21 mouse cellular contexts compared by ENCODE assay signal in the genomic region with DNA sequence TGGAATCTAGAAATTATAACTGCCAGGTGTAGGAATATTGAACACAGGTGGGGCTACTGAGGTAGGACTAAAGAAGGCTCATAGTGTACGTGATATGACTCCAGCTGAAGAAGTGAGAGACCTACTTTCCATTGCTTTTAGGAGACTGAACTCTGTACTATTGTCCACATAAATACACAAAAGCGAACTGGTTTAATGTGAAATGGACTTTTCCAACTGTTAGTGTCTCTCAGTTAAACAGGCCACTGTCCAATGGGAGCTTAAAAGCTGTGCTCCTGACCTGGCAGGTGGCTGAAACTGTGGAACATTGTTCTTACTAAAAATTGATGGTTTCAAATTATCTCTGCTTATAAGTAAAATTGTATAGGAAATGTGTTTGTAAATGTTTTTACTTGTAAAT.
A peak's percentile ranks its signal among the peaks of the same experiment; 100 is the strongest.
DNase-seq lines count a peak whose midpoint lies in the region; ATAC-seq and TF ChIP-seq lines count a peak whose summit lies in the region.
"Had no signal": no experiment of that assay in that cellular context is flagged by ENCODE, and none has a peak within 500 bp of the region (broad histone marks: within the 10 kb centered on the region; RNA-seq: fewer than 3 reads in every experiment).

No protein-coding gene starts in this region.

- H3K9ac ChIP-seq in liver, adult 2 months (ENCODE audit: low read depth, low read length) = no peak overlapping the region
- no peak overlapping the region for H3K9ac ChIP-seq in liver, embryonic 11.5 days (ENCODE audit: low read depth, low read length)

- no peaks in the 10 kb centered on the region for H3K27me3 ChIP-seq in kidney, adult 2 months (replicated peaks; ENCODE audit: control insufficient read depth, insufficient read depth, low read length)
- H3K27me3 ChIP-seq in liver, adult 2 months (ENCODE audit: control insufficient read depth, insufficient read depth, low read length) = no peaks in the 10 kb centered on the region
- no peaks in the 10 kb centered on the region for H3K27me3 ChIP-seq in liver, embryonic 11.5 days (replicated peaks; ENCODE audit: control insufficient read depth, insufficient read depth, low read length)
- H3K27me3 ChIP-seq: CH12.LX, Patski had no signal

- H3K36me3 ChIP-seq in kidney, adult 2 months (ENCODE audit: control insufficient read depth, insufficient read depth, low read length) = no peaks in the 10 kb centered on the region
- no peaks in the 10 kb centered on the region for H3K36me3 ChIP-seq in liver, adult 2 months (ENCODE audit: control insufficient read depth, insufficient read depth, low read length)
- no peaks in the 10 kb centered on the region for H3K36me3 ChIP-seq in liver, embryonic 11.5 days (ENCODE audit: control insufficient read depth, insufficient read depth, low read length)
- H3K36me3 ChIP-seq: G1E had no signal

- no peaks in the 10 kb centered on the region for H3K9me3 ChIP-seq in liver, embryonic 11.5 days (ENCODE audit: control insufficient read depth, low read length)

- H3K4me1 ChIP-seq in kidney, adult 2 months (ENCODE audit: control insufficient read depth, insufficient read depth, low read length) = no peaks in the 10 kb centered on the region
- H3K4me1 ChIP-seq in liver, adult 2 months (ENCODE audit: control insufficient read depth, insufficient read depth, low read length) = peaks cover 9% of the 10 kb centered on the region; the same call in 1 of the 2 replicates
- H3K4me1 ChIP-seq in liver, embryonic 11.5 days (replicated peaks; ENCODE audit: control insufficient read depth, insufficient read depth, low read length) = no peaks in the 10 kb centered on the region

- no peak overlapping the region for H3K4me3 ChIP-seq in kidney, adult 2 months (ENCODE audit: insufficient read depth, low read depth, low read length)
- no peak overlapping the region for H3K4me3 ChIP-seq in liver, adult 2 months (ENCODE audit: insufficient read depth, low read depth, low read length)
- no peak overlapping the region for H3K4me3 ChIP-seq in liver, embryonic 11.5 days (ENCODE audit: low read depth, low read length)

- H3K79me2 ChIP-seq in liver, adult 2 months (ENCODE audit: control insufficient read depth, insufficient read depth, low read length) = no peaks in the 10 kb centered on the region

- TF ChIP-seq CTCF in kidney, adult 2 months (conservative IDR thresholded peaks at IDR 0.05; ENCODE audit: insufficient read depth, insufficient read length, low read depth, low read length) = no peak
- no peak for TF ChIP-seq CTCF in liver, adult 2 months (IDR thresholded peaks at IDR 0.05; ENCODE audit: low read depth, low read length)

- H3K27ac ChIP-seq in kidney, adult 2 months (ENCODE audit: insufficient read depth, low read depth, low read length) = no peak overlapping the region
- H3K27ac ChIP-seq in liver, adult 2 months (replicated peaks; ENCODE audit: insufficient read depth, low read depth, low read length) = no peak overlapping the region
- no peak overlapping the region for H3K27ac ChIP-seq in liver, embryonic 11.5 days (ENCODE audit: low read depth, low read length)

- peak; percentile 26 for DNase-seq in kidney, adult 2 months
- no peak for DNase-seq in kidney, adult 11 months
- peak; percentile 13 for DNase-seq in kidney, adult 9 months
- DNase-seq in kidney, postnatal 25 days = no peak
- peak; percentile 93 for DNase-seq in liver, adult 2 months (ENCODE audit: extremely low read depth, low read depth, low spot score)
- DNase-seq in liver, embryonic 11.5 days (ENCODE audit: low spot score) = no peak
- DNase-seq: adrenal gland, adult 2 months; adrenal gland, adult 8-10 months; adrenal gland, postnatal 10 days; adrenal gland, postnatal 14 days; adrenal gland, postnatal 25 days; adrenal gland, postnatal 36 days; B cell, adult 2 months; cerebellum, adult 11 months; cerebellum, adult 11-12 months; cerebellum, adult 18-20 months had no signal

- H3K4me2 ChIP-seq in liver, embryonic 11.5 days = no peak overlapping the region

- no peak for TF ChIP-seq POLR2A in kidney, adult 2 months (IDR thresholded peaks at IDR 0.05; ENCODE audit: low read depth, low read length)
- no peak for TF ChIP-seq POLR2A in liver, adult 2 months (IDR thresholded peaks at IDR 0.05; ENCODE audit: extremely low read depth, insufficient read depth, low read length)

- no peak for ATAC-seq in liver, embryonic 11.5 days (replicated peaks; ENCODE audit: low FRiP score)
- ATAC-seq: activated CD4-positive, CD25-positive, alpha-beta regulatory T cell, adult 4 months; CD4-positive, CD25-positive, alpha-beta regulatory T cell, adult 4 months; Patski had no signal

- 91% methylated on average over 2 of the region's 2 CpGs for WGBS in kidney, adult 2 months
- 19% methylated on average over 2 of the region's 2 CpGs for WGBS in liver, adult 2 months
- WGBS in liver, embryonic 11.5 days = 80% methylated on average over 2 of the region's 2 CpGs

Comparison
In these comparisons a context has a peak if more than half of its experiments do, and no peak if none do; other contexts are left out.
1. DNase-seq: peak in kidney, adult 2 months (single experiment), kidney, adult 9 months (single experiment) and liver, adult 2 months (single experiment); none in kidney, adult 11 months (single experiment), kidney, postnatal 25 days (0 of 2) and liver, embryonic 11.5 days (single experiment).